Mouse (Mus musculus): Measurements from ENCODE around the gene Ctu1.
"Not testable (repeated sequence)": the region's sequence is repeated elsewhere in the genome, so short reads cannot be mapped to it uniquely, and the experiment has no call there.

Gene Ctu1

GRCm38 (mm10) chr7:43682511-43682910 is 10.7 kb downstream of the Ctu1 start:
- not testable (repeated sequence) for DNase-seq

GRCm38 (mm10) chr7:43685088-43685487 is 13.3 kb downstream of the Ctu1 start:
- DNase-seq, result no peak

- no peak for DNase-seq
These were observed 18.3 kb downstream of the Ctu1 start, which contains the start of gene Klk14 for GRCm38 (mm10) chr7:43690118-43690517. Klk14 (plus strand) TSS chr7:43690418.

- no peak for DNase-seq
These were observed 38.2 kb downstream of the Ctu1 start for GRCm38 (mm10) chr7:43710031-43710430.

- DNase-seq, result no peak
These were observed 40.5 kb downstream of the Ctu1 start, which contains the start of gene Klk13 for GRCm38 (mm10) chr7:43712267-43712666. Klk13 (plus strand) TSS chr7:43712567.

- DNase-seq, result no peak
These were observed 41.1 kb downstream of the Ctu1 start for GRCm38 (mm10) chr7:43712917-43713316.

- no peak for DNase-seq
These were observed 42.0 kb downstream of the Ctu1 start for GRCm38 (mm10) chr7:43713741-43714351.
